In genomic region chr12:36373237-36373998, GRCm38 (mm10) we compare ENCODE assay signal across 11 mouse cellular contexts. TPM values are rescaled to one million over a fixed set of nuclear protein-coding genes. Genes with fewer than 3 reads are reported as not detected.
DNase-seq lines count a peak whose midpoint lies in the region; ATAC-seq and TF ChIP-seq lines count a peak whose summit lies in the region.
"Had no signal": no experiment of that assay in that cellular context is flagged by ENCODE, and none has a peak within 500 bp of the region (broad histone marks: within the 10 kb centered on the region; RNA-seq: fewer than 3 reads in every experiment).

No protein-coding gene starts in this region.

- no peaks in the 10 kb centered on the region for H3K4me1 ChIP-seq in kidney, postnatal 0 days (replicated peaks; ENCODE audit: insufficient read depth, low read length)
- H3K4me1 ChIP-seq in E14TG2a.4 (replicated peaks; ENCODE audit: low read depth, low read length): no peaks in the 10 kb centered on the region
- H3K4me1 ChIP-seq: embryonic facial prominence, embryonic 15.5 days; hindbrain, embryonic 10.5 days had no signal

- intact Hi-C loops in left cerebral cortex, postnatal 14 days (cut with DNase I): no loop called here

- H3K27me3 ChIP-seq in kidney, postnatal 0 days (ENCODE audit: insufficient read depth, low read length): no peaks in the 10 kb centered on the region
- 0 out of 2 replicates have a peak, but pooled peaks cover 4% of the 10 kb centered on the region for H3K27me3 ChIP-seq in E14TG2a.4 (ENCODE audit: insufficient read depth, low read length)
- H3K27me3 ChIP-seq: embryonic facial prominence, embryonic 15.5 days had no signal

- H3K9me3 ChIP-seq in kidney, postnatal 0 days (replicated peaks; ENCODE audit: low read length): no peaks in the 10 kb centered on the region
- H3K9me3 ChIP-seq in E14TG2a.4 (ENCODE audit: low read length): no peaks in the 10 kb centered on the region
- H3K9me3 ChIP-seq: embryonic facial prominence, embryonic 15.5 days; hindbrain, embryonic 10.5 days had no signal

- ATAC-seq in kidney, postnatal 0 days (replicated peaks; ENCODE audit: low FRiP score, low read depth): no peak
- peak; percentile 42; the same call in 1 of the 2 replicates for ATAC-seq in granulocyte monocyte progenitor cell, adult 5-6 weeks (replicated peaks; ENCODE audit: poor library complexity, severe bottlenecking)

- H3K4me3 ChIP-seq in kidney, postnatal 0 days (replicated peaks; ENCODE audit: low read depth, low read length): no peak overlapping the region
- H3K4me3 ChIP-seq in E14TG2a.4 (replicated peaks; ENCODE audit: low read length): no peak overlapping the region
- H3K4me3 ChIP-seq: embryonic facial prominence, embryonic 15.5 days; hindbrain, embryonic 10.5 days had no signal

- 54% methylated on average over 4 of the region's 4 CpGs for WGBS in kidney, postnatal 0 days

- H3K4me2 ChIP-seq in kidney, postnatal 0 days (ENCODE audit: low read length): no peak overlapping the region
- H3K4me2 ChIP-seq: embryonic facial prominence, embryonic 15.5 days had no signal

- no peaks in the 10 kb centered on the region for H3K36me3 ChIP-seq in kidney, postnatal 0 days (ENCODE audit: insufficient read depth, low read length)
- no peaks in the 10 kb centered on the region for H3K36me3 ChIP-seq in E14TG2a.4 (ENCODE audit: insufficient read depth, low read length)
- H3K36me3 ChIP-seq: embryonic facial prominence, embryonic 15.5 days; hindbrain, embryonic 10.5 days had no signal

- no peak overlapping the region for H3K27ac ChIP-seq in kidney, postnatal 0 days
- H3K27ac ChIP-seq: embryonic facial prominence, embryonic 15.5 days; hindbrain, embryonic 10.5 days had no signal

- H3K9ac ChIP-seq in kidney, postnatal 0 days (ENCODE audit: low read depth, low read length): no peak overlapping the region
- H3K9ac ChIP-seq: embryonic facial prominence, embryonic 15.5 days had no signal

- peak; percentile 62 for TF ChIP-seq CTCF in kidney, postnatal 0 days (IDR thresholded peaks at IDR 0.05; ENCODE audit: low read depth)
- TF ChIP-seq CTCF in E14TG2a.4 (conservative IDR thresholded peaks at IDR 0.05; ENCODE audit: low read length): peak; percentile 71

- DNase-seq in kidney, postnatal 0 days (ENCODE audit: low spot score): no peak
- DNase-seq in kidney, postnatal 10 days: no peak
- DNase-seq in A20 (ENCODE audit: low read depth, low spot score): peak; percentile 62
- DNase-seq in adrenal gland, postnatal 10 days: no peak
- no peak for DNase-seq in left cerebral cortex, postnatal 14 days (ENCODE audit: low spot score in 2 of 2)
- DNase-seq in kidney, postnatal 36 days: no peak
- DNase-seq: lung, postnatal 4 days had no signal

RNA-seq across cellular contexts. Expression of gene Ispd, which starts 7.8 kb away (rescaled TPM):
- polyA plus RNA-seq in kidney, postnatal 0 days (2015; fragmentation: Nextera tagmentation; extraction: Ambion mirVana): 21.4 and 21.7 TPM in 2 replicates
- total RNA-seq in granulocyte monocyte progenitor cell, adult 5-6 weeks (2014; fragmentation: Nextera tagmentation): 1.1 and 2.3 TPM in 2 replicates
- total RNA-seq in granulocyte monocyte progenitor cell, adult 5-6 weeks (2017): 2.6 and 3.1 TPM in 2 replicates
- total RNA-seq in adrenal gland, postnatal 10 days (2021): 1 to 10 TPM; 7.4 to 8.6 TPM
- total RNA-seq in left cerebral cortex, postnatal 14 days (2021): 10 to 100 TPM; 10.1 to 13.6 TPM

RNA-seq across cellular contexts. Expression of gene D630036H23Rik, which starts 8.6 kb away (rescaled TPM):
- 5.1 and 6.1 TPM in 2 replicates for polyA plus RNA-seq in kidney, postnatal 0 days (2015; fragmentation: Nextera tagmentation; extraction: Ambion mirVana)
- not detected in 2 replicates for total RNA-seq in granulocyte monocyte progenitor cell, adult 5-6 weeks (2014; fragmentation: Nextera tagmentation)
- total RNA-seq in granulocyte monocyte progenitor cell, adult 5-6 weeks (2017): 1.6 TPM in 1 of 2 replicates, not detected in the other
- total RNA-seq in adrenal gland, postnatal 10 days (2021): 1 to 10 TPM; 1.1 to 1.3 TPM
- total RNA-seq in left cerebral cortex, postnatal 14 days (2021): 1 to 10 TPM; 2.2 to 2.3 TPM

RNA-seq across cellular contexts. Expression of gene Sostdc1, which starts 59.5 kb away (rescaled TPM):
- polyA plus RNA-seq in kidney, postnatal 0 days (2015; fragmentation: Nextera tagmentation; extraction: Ambion mirVana): 377 and 382 TPM in 2 replicates
- not detected in 2 replicates for total RNA-seq in granulocyte monocyte progenitor cell, adult 5-6 weeks (2014; fragmentation: Nextera tagmentation)
- total RNA-seq in granulocyte monocyte progenitor cell, adult 5-6 weeks (2017): not detected in 2 replicates
- 1 to 10 TPM; 2.1 to 5.1 TPM for total RNA-seq in adrenal gland, postnatal 10 days (2021)
- 1 to 10 TPM; 5.5 TPM for total RNA-seq in left cerebral cortex, postnatal 14 days (2021)
